Mouse (Mus musculus): ENCODE measurements around the gene Epsti1.

Gene Epsti1

GRCm38 (mm10) chr14:78019935-78020334, 115.9 kb downstream of the Epsti1 start:
- DNase-seq, result no peak

- DNase-seq, result no peak
These were observed 134.8 kb downstream of the Epsti1 start for GRCm38 (mm10) chr14:78038876-78039275.

- DNase-seq, result no peak
These were observed 136.6 kb downstream of the Epsti1 start for GRCm38 (mm10) chr14:78040643-78041042.

GRCm38 (mm10) chr14:78041886-78042526, 138.0 kb downstream of the Epsti1 start:
- DNase-seq, result no peak

- no peak for DNase-seq
These were observed 139.0 kb downstream of the Epsti1 start for GRCm38 (mm10) chr14:78043079-78043478.

GRCm38 (mm10) chr14:78048258-78048657, 144.2 kb downstream of the Epsti1 start:
- DNase-seq, result no peak

- no peak for DNase-seq
These were observed 144.6 kb downstream of the Epsti1 start for GRCm38 (mm10) chr14:78048674-78049073.

Data from right cerebral cortex, postnatal 14 days (tissue).